Mouse (Mus musculus): ENCODE data around the gene Taar3.

GRCm38 (mm10) chr10:23948026-23948425 lies 1.3 kb upstream of the Taar3 start:
- TF ChIP-seq POLR2A (IDR thresholded peaks at IDR 0.05; ENCODE audit: control insufficient read depth, extremely low read depth, insufficient read depth, low read length, poor library complexity), result no peak
- TF ChIP-seq CTCF (IDR thresholded peaks at IDR 0.05; ENCODE audit: borderline replicate concordance, control insufficient read depth, extremely low read depth, insufficient read depth, low read length, poor library complexity), result no peak
